Mouse (Mus musculus) embryonic facial prominence, embryonic 14.5 days (tissue): ENCODE results near the gene Krt2. TPM values are rescaled to one million over a fixed set of nuclear protein-coding genes. Genes with fewer than 3 reads are reported as not detected.

Experiments
- ATAC-seq: fragments of 200-750 bp; cut with Nextera tagmentation; 2 replicates; pipeline ENCODE4 v1.8.0; 2017; ENCODE audit warnings: low read depth, moderate number of reproducible peaks, moderate TSS enrichment
- DNase-seq: peaks from one replicate; pipeline ENCODE4 v3.0.0-alpha.2; 2015; ENCODE audit warnings: low spot score
- H3K27ac ChIP-seq: fragments of 300-500 bp; sonication (generic); replicated peaks from 2 replicates; pipeline ENCODE4 v1.5.1; 2014; ENCODE audit warnings: low read depth, mild to moderate bottlenecking, low read length, moderate library complexity
- H3K27me3 ChIP-seq: fragments of 300-500 bp; sonication (generic); replicated peaks from 2 replicates; pipeline ENCODE4 v1.6.1; 2014; ENCODE audit warnings: low read length; ENCODE audit not compliant: control insufficient read depth, insufficient read depth
- H3K36me3 ChIP-seq: fragments of 300-500 bp; sonication (generic); 2 replicates; pipeline ENCODE4 v1.6.1; 2014; ENCODE audit warnings: low read length, mixed read lengths; ENCODE audit not compliant: control insufficient read depth, insufficient read depth
- H3K4me1 ChIP-seq: fragments of 300-500 bp; sonication (generic); 2 replicates; pipeline ENCODE4 v1.6.1; 2014; ENCODE audit warnings: antibody characterized with exemption, low read length; ENCODE audit not compliant: control insufficient read depth, insufficient read depth
- H3K4me2 ChIP-seq: fragments of 300-500 bp; sonication (generic); 2 replicates; pipeline ENCODE4 v1.6.1; 2014; ENCODE audit warnings: low read depth, mild to moderate bottlenecking, low read length, moderate library complexity, mixed read lengths
- H3K4me3 ChIP-seq: fragments of 300-500 bp; sonication (generic); 2 replicates; pipeline ENCODE4 v1.5.1; 2014; ENCODE audit warnings: low read depth, mild to moderate bottlenecking, low read length
- H3K9ac ChIP-seq: fragments of 300-500 bp; sonication (generic); 2 replicates; pipeline ENCODE4 v1.6.1; 2014; ENCODE audit warnings: low read depth, mild to moderate bottlenecking, low read length, moderate library complexity, mixed read lengths
- H3K9me3 ChIP-seq: fragments of 300-500 bp; sonication (generic); 2 replicates; pipeline ENCODE4 v1.6.1; 2016; ENCODE audit warnings: low read length; ENCODE audit not compliant: control insufficient read depth
- WGBS: fragments of 180-500 bp; shearing (Covaris S2); extraction: QIAGEN DNeasy Blood & Tissue Kit; methylation state at CpG from one replicate; pipeline ENCODE4 v1.1.7; 2014; 5-methylcytosine and 5-hydroxymethylcytosine counted together
- polyA plus RNA-seq: library from polyadenylated mRNA; unstranded; fragments of >200 nt; fragmentation: Nextera tagmentation; extraction: Ambion mirVana; gene quantifications from 2 replicates; pipeline ENCODE4 v1.2.1, GENCODE M21; 2014

The Krt2 gene
- polyA plus RNA-seq, 1 experiment from 2014 or later, result not detected

GRCm38 (mm10) chr15:101803052-101803822 is 14.7 kb downstream of the Krt2 start:
- no peak overlapping the region for H3K4me2 ChIP-seq
- DNase-seq (no peak), ATAC-seq (no peak)
- H3K4me3 ChIP-seq, result no peak overlapping the region
- H3K4me1 ChIP-seq, result no peaks in the 10 kb centered on the region
- no peaks in the 10 kb centered on the region for H3K36me3 ChIP-seq
- H3K27me3 ChIP-seq, result no peaks in the 10 kb centered on the region
- WGBS, result 80% methylated on average over 11 of the region's 11 CpGs
- H3K9me3 ChIP-seq, result no peaks in the 10 kb centered on the region
- H3K9ac ChIP-seq, result no peak overlapping the region
- H3K27ac ChIP-seq, result no peak overlapping the region

DNA sequence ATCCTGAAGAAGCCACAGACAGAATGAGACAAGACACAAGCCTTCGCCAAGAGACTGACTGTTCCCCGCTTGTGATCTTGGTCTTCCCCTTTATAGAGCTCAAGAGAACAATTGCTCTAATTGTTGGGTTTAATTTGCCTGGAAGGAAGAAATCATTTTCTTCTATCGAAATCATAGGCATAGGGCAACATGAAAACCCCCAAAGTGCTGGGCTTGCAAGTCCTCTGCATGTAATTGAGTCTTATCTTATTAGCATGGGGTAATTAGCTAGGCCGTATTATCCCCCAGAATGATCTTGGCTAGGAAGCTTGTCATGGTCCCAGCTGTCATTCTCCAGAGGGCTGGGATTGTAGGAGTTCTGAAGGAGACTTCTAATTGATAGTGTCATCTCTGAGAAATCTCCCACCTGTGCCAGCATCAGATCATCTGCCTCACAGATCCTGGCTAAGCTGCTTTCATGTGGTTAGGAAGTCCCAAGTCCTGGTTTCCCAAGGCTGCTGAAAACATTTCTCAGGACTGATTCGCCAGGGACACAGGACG is 15.6 kb downstream of the Krt2 start, which contains the start of gene Krt73:
Gene Krt73, minus strand, starts transcription at position 51 of the 540 bp plus-strand sequence.
- ATAC-seq (no peak), DNase-seq (no peak)
- WGBS, result 76% methylated on average over 6 of the region's 6 CpGs

DNA sequence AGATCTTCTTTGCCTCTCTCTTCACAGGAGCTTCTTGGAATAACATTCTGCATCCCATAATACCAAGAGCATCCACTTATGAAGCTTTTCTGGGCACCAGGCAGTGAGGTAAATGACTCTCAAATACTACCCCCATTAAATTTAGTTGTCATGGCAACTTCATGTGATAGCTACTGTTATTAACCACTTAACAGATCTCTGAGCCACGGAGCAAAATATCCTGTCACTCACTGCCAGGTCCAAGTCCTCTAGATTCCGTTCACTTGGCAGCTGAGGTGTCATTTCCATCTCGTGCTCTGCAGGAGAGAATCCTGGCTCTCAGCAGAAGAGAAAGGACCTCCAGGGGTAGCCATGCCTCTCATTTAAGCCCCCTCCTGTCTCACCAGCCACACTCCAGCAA is 27.1 kb downstream of the Krt2 start:
- H3K9ac ChIP-seq, result no peak overlapping the region
- H3K9me3 ChIP-seq, result no peaks in the 10 kb centered on the region
- WGBS, result 26% methylated on average over 3 of the region's 3 CpGs
- no peaks in the 10 kb centered on the region; the same call in 1 of the 2 replicates for H3K27me3 ChIP-seq
- ATAC-seq, result no peak
- no peak overlapping the region for H3K27ac ChIP-seq
- no peak overlapping the region for H3K4me2 ChIP-seq
- no peaks in the 10 kb centered on the region for H3K36me3 ChIP-seq
- DNase-seq, result no peak
- H3K4me3 ChIP-seq, result no peak overlapping the region
- no peaks in the 10 kb centered on the region for H3K4me1 ChIP-seq

More for the DNA sequence above, 15.6 kb downstream of the Krt2 start, which contains the start of gene Krt73:
- Histone ChIP-seq H3K4me1 (no peaks in the 10 kb centered on the region), H3K4me2 (no peak within 1 kb of the TSS), H3K4me3 (no peak within 1 kb of the TSS), H3K27ac (no peak within 1 kb of the TSS), H3K9ac (no peak within 1 kb of the TSS), H3K36me3 (no peaks in the 10 kb centered on the region), H3K9me3 (no peaks in the 10 kb centered on the region), H3K27me3 (no peaks in the 10 kb centered on the region)

- Histone ChIP-seq H3K4me1 (no peaks in the 10 kb centered on the region), H3K9ac (no peak within 1 kb of the TSS), H3K4me3 (no peak within 1 kb of the TSS), H3K27ac (no peak within 1 kb of the TSS), H3K4me2 (no peak within 1 kb of the TSS), H3K36me3 (no peaks in the 10 kb centered on the region), H3K9me3 (no peaks in the 10 kb centered on the region), H3K27me3 (no peaks in the 10 kb centered on the region; the same call in 1 of the 2 replicates)
- ATAC-seq, result no peak
- no peak for DNase-seq
- WGBS, result 86% methylated on average over 18 of the region's 18 CpGs
Observed at GRCm38 (mm10) chr15:101786360-101786759, 31.6 kb downstream of the Krt2 start, which contains the start of gene Krt72. Gene Krt72 (minus strand): TSS chr15:101786460.

DNA sequence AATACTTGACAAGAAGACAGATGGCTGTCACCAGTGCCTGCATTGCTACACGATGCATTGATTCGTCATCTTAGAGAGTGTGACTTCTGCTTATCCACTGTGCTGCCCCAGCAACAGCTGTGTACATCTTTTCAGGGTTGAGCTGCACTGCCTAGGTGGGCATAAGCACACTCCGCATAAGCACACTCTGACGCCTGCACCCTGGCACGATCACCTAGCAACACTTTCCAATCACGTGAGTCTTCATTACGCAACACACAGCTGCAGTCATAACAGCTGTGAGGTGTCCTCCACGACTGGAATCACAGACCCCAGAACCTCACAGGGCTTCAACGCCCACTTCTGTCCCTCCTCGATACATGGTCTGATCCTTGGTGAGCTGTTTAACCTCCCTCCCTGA is 44.5 kb downstream of the Krt2 start:
- H3K9me3 ChIP-seq, result no peaks in the 10 kb centered on the region
- no peak for ATAC-seq
- no peak overlapping the region for H3K4me2 ChIP-seq
- no peaks in the 10 kb centered on the region for H3K36me3 ChIP-seq
- H3K27ac ChIP-seq, result no peak overlapping the region
- no peak overlapping the region for H3K4me3 ChIP-seq
- no peak overlapping the region for H3K9ac ChIP-seq
- H3K4me1 ChIP-seq, result no peaks in the 10 kb centered on the region
- 80% methylated on average over 10 of the region's 10 CpGs for WGBS
- no peak for DNase-seq
- H3K27me3 ChIP-seq, result no peaks in the 10 kb centered on the region

DNA sequence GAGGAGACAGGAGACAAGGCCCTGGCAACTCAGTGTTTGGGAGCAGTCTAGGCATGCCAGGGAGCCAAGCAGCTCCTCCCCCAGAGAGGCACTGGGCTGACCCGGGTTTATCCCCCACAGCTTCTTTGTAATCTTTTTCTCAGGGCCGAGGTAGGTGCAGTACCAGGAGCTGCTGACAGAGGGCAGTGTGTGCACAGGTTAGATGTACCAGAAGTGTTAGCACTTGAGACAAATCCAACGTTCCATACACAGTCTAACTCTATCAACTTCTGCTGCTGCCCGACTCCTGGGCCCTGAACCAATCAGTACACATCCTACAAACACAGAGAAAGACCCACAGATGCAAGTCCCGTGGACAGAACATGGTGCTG is 45.3 kb downstream of the Krt2 start:
- Histone ChIP-seq H3K9ac (no peak overlapping the region), H3K4me3 (no peak overlapping the region), H3K4me1 (no peaks in the 10 kb centered on the region), H3K27ac (no peak overlapping the region), H3K36me3 (no peaks in the 10 kb centered on the region), H3K9me3 (no peaks in the 10 kb centered on the region), H3K27me3 (no peaks in the 10 kb centered on the region), H3K4me2 (no peak overlapping the region)
- ATAC-seq, result peak; percentile 87
- 6% methylated on average over 5 of the region's 5 CpGs for WGBS
- peak; percentile 89 for DNase-seq

GRCm38 (mm10) chr15:101772080-101772710 is 45.8 kb downstream of the Krt2 start:
- Histone ChIP-seq H3K36me3 (no peaks in the 10 kb centered on the region), H3K27ac (peak overlapping the region; percentile 29; the same call in 1 of the 2 replicates), H3K9ac (no peak overlapping the region), H3K27me3 (no peaks in the 10 kb centered on the region), H3K9me3 (no peaks in the 10 kb centered on the region), H3K4me1 (no peaks in the 10 kb centered on the region), H3K4me2 (no peak overlapping the region), H3K4me3 (no peak overlapping the region)
- 57% methylated on average over 5 of the region's 5 CpGs for WGBS
- ATAC-seq, result peak; percentile 47; the same call in 1 of the 2 replicates
- DNase-seq, result peak; percentile 51

DNA sequence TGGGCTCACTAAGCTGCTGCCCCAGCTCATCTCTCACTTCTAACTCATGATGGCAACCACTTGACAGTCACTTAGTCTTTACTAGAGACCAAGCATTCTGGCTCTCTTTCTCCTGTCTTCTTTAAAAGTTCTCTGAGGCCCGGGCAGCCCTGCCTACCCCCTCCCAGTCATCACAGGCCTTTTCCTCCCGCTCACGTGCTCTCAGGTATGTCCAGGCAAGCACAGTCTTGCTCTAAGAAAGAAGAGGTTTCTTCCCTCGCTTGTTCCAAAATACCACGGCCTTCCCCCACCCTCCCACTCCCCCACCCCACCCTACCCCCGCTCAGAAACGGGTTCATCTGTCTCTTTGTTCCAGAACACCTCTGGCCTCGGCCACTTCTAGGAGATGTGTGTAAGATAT is 47.7 kb downstream of the Krt2 start:
- H3K36me3 ChIP-seq, result no peaks in the 10 kb centered on the region
- no peaks in the 10 kb centered on the region for H3K27me3 ChIP-seq
- ATAC-seq (peak; percentile 67; the same call in 1 of the 2 replicates), DNase-seq (peak; percentile 75)
- WGBS, result 47% methylated on average over 8 of the region's 8 CpGs
- H3K9me3 ChIP-seq, result no peaks in the 10 kb centered on the region
- no peak overlapping the region for H3K4me3 ChIP-seq
- H3K9ac ChIP-seq, result peak overlapping the region; percentile 25; the same call in 1 of the 2 replicates
- H3K4me1 ChIP-seq, result no peaks in the 10 kb centered on the region
- H3K4me2 ChIP-seq, result no peak overlapping the region
- H3K27ac ChIP-seq, result peak overlapping the region; percentile 63
